In the genomic region with DNA sequence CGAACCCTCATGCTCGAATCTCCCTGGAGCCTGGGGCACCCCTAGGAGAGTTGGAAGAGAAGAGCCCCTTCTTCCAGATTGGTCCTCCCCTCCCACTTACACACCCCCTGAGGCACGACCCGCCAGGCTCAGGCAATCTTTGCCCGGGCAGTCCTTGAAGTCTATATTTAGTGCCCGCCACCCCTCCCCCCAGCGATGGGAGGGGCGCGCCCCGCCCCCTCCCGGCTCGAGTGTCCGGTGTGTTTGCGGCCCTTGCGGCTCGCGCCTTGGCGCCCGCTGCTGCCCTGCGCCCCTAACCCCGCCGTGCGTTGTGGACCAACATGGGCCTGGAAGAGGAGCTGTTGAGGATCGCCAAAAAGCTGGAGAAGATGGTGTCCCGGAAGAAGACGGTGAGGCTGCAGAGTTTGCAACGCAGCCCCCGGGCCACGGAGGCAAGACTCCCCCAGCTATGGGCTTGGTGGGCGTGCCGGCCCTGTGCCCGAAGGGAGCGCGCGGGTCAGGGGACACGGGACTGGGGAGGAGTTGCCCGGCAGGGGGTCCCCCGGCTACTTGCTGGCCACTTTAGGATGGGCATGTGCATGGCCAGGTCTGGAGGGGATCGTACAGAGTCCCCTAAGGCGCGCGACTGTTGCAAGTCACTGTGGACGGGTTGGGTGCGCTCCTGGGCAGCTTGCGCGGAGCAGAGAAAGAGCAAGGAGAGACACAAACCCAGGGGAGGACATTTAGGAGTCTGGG, we compare ENCODE assay signal across 8 mouse cellular contexts. TPM values are rescaled to one million over a fixed set of nuclear protein-coding genes. Genes with fewer than 3 reads are reported as not detected.
DNase-seq lines count a peak whose midpoint lies in the region; ATAC-seq and TF ChIP-seq lines count a peak whose summit lies in the region.

TSS of gene Tcea3 (plus strand) at position 1 of the 735 bp plus-strand sequence.

- H3K36me3 ChIP-seq in ES-Bruce4 (ENCODE audit: control insufficient read depth, insufficient read depth, low read length, poor library complexity, severe bottlenecking), result no peaks in the 10 kb centered on the region
- no peaks in the 10 kb centered on the region for H3K36me3 ChIP-seq in hindbrain, postnatal 0 days (ENCODE audit: insufficient read depth, low read length)
- no peaks in the 10 kb centered on the region for H3K36me3 ChIP-seq in liver, embryonic 13.5 days
- H3K36me3 ChIP-seq in neural tube, embryonic 13.5 days, result no peaks in the 10 kb centered on the region

- no peak for TF ChIP-seq CTCF in ES-Bruce4 (IDR thresholded peaks at IDR 0.05; ENCODE audit: low read depth, low read length)
- TF ChIP-seq CTCF in hindbrain, postnatal 0 days (IDR thresholded peaks at IDR 0.05; ENCODE audit: low read depth), result no peak

- peak within 1 kb of the TSS; percentile 83 for H3K27ac ChIP-seq in ES-Bruce4 (ENCODE audit: insufficient read depth, low read length)
- H3K27ac ChIP-seq in hindbrain, postnatal 0 days, result no peak within 1 kb of the TSS
- no peak within 1 kb of the TSS; the same call in 1 of the 2 replicates for H3K27ac ChIP-seq in liver, embryonic 13.5 days
- no peak within 1 kb of the TSS for H3K27ac ChIP-seq in neural tube, embryonic 13.5 days (replicated peaks)

- 0 out of 2 replicates have a peak, but pooled peaks have one; percentile 22 for ATAC-seq in hindbrain, postnatal 0 days
- peak; percentile 13; the same call in 1 of the 2 replicates for ATAC-seq in liver, embryonic 13.5 days (ENCODE audit: low read depth)
- peak; percentile 49; the same call in 1 of the 2 replicates for ATAC-seq in neural tube, embryonic 13.5 days (ENCODE audit: low read depth)
- ATAC-seq in activated CD4-positive, CD25-positive, alpha-beta regulatory T cell, adult 4 months, result no peak

- H3K27me3 ChIP-seq in ES-Bruce4 (ENCODE audit: control insufficient read depth, insufficient read depth, low read length, poor library complexity, severe bottlenecking), result no peaks in the 10 kb centered on the region
- H3K27me3 ChIP-seq in hindbrain, postnatal 0 days (ENCODE audit: insufficient read depth, low read length), result peaks cover 36% of the 10 kb centered on the region
- H3K27me3 ChIP-seq in liver, embryonic 13.5 days, result peaks cover 95% of the 10 kb centered on the region
- peaks cover 72% of the 10 kb centered on the region for H3K27me3 ChIP-seq in neural tube, embryonic 13.5 days

- H3K4me1 ChIP-seq in ES-Bruce4 (ENCODE audit: control insufficient read depth, insufficient read depth, low read length), result peaks cover 6% of the 10 kb centered on the region
- H3K4me1 ChIP-seq in hindbrain, postnatal 0 days (ENCODE audit: insufficient read depth, low read length), result peaks cover 9% of the 10 kb centered on the region; the same call in 1 of the 2 replicates
- H3K4me1 ChIP-seq in liver, embryonic 13.5 days (replicated peaks), result peaks cover 30% of the 10 kb centered on the region
- peaks cover 39% of the 10 kb centered on the region for H3K4me1 ChIP-seq in neural tube, embryonic 13.5 days (replicated peaks)

- TF ChIP-seq EP300 in ES-Bruce4 (IDR thresholded peaks at IDR 0.05; ENCODE audit: insufficient read depth, low read depth, low read length), result peak; percentile 82

- peak; percentile 67 for DNase-seq in adrenal gland, postnatal 14 days
- peak; percentile 79 for DNase-seq in gastrocnemius, postnatal 10 days
- no peak for DNase-seq in hindbrain, postnatal 0 days (ENCODE audit: low spot score)
- no peak for DNase-seq in liver, embryonic 13.5 days
- no peak for DNase-seq in adipocyte (ENCODE audit: low spot score)

- under 1% methylated on average over 46 of the region's 46 CpGs for WGBS in hindbrain, postnatal 0 days
- 2% methylated on average over 46 of the region's 46 CpGs for WGBS in liver, embryonic 13.5 days (ENCODE audit: insufficient replicate concordance)
- under 1% methylated on average over 46 of the region's 46 CpGs for WGBS in neural tube, embryonic 13.5 days

- H3K4me3 ChIP-seq in ES-Bruce4 (ENCODE audit: low read depth, low read length), result peak within 1 kb of the TSS; percentile 81
- peak within 1 kb of the TSS; percentile 35 for H3K4me3 ChIP-seq in hindbrain, postnatal 0 days (ENCODE audit: low read length)
- H3K4me3 ChIP-seq in liver, embryonic 13.5 days (replicated peaks), result peak within 1 kb of the TSS; percentile 57
- H3K4me3 ChIP-seq in neural tube, embryonic 13.5 days, result peak within 1 kb of the TSS; percentile 40

- H3K9ac ChIP-seq in ES-Bruce4 (ENCODE audit: low read depth, poor library complexity, severe bottlenecking), result peak within 1 kb of the TSS; percentile 71
- peak within 1 kb of the TSS; percentile 28 for H3K9ac ChIP-seq in hindbrain, postnatal 0 days (replicated peaks; ENCODE audit: low read length)
- H3K9ac ChIP-seq in liver, embryonic 13.5 days, result peak within 1 kb of the TSS; percentile 5
- peak within 1 kb of the TSS; percentile 34 for H3K9ac ChIP-seq in neural tube, embryonic 13.5 days

- no peaks in the 10 kb centered on the region for H3K9me3 ChIP-seq in ES-Bruce4 (replicated peaks; ENCODE audit: control insufficient read depth, insufficient read depth, low read length, poor library complexity, severe bottlenecking)
- no peaks in the 10 kb centered on the region for H3K9me3 ChIP-seq in hindbrain, postnatal 0 days (ENCODE audit: low read length)
- H3K9me3 ChIP-seq in liver, embryonic 13.5 days (replicated peaks), result no peaks in the 10 kb centered on the region
- no peaks in the 10 kb centered on the region for H3K9me3 ChIP-seq in neural tube, embryonic 13.5 days

- peak within 1 kb of the TSS; percentile 54 for H3K4me2 ChIP-seq in hindbrain, postnatal 0 days (ENCODE audit: low read depth, low read length)
- H3K4me2 ChIP-seq in liver, embryonic 13.5 days, result peak within 1 kb of the TSS; percentile 61
- peak within 1 kb of the TSS; percentile 71 for H3K4me2 ChIP-seq in neural tube, embryonic 13.5 days

- no peak for TF ChIP-seq POLR2A in ES-Bruce4 (IDR thresholded peaks at IDR 0.05; ENCODE audit: insufficient read depth, low read length)

RNA-seq across cellular contexts. Expression of gene Tcea3, which starts in this region (rescaled TPM):
- polyA plus RNA-seq in ES-Bruce4 (2011; ENCODE audit: insufficient read depth, insufficient read length, low read depth, missing spikeins), result 57.1 and 57.8 TPM in 2 replicates
- total RNA-seq in adrenal gland, postnatal 14 days (2021), result 3.3 and 6.3 TPM in 2 replicates
- 100 to 1,000 TPM; 199 to 247 TPM for total RNA-seq in gastrocnemius, postnatal 10 days (2021)
- total RNA-seq in hindbrain, postnatal 0 days (2014; rRNA removed), result 2.2 TPM in 1 of 2 replicates, not detected in the other
- polyA plus RNA-seq in hindbrain, postnatal 0 days (2015; fragmentation: Nextera tagmentation; extraction: Ambion mirVana), result 2.7 and 3.3 TPM in 2 replicates
- polyA plus RNA-seq in liver, embryonic 13.5 days (2015; fragmentation: Nextera tagmentation; extraction: Ambion mirVana), result 12.9 and 13.6 TPM in 2 replicates
- polyA plus RNA-seq in neural tube, embryonic 13.5 days (2015; fragmentation: Nextera tagmentation; extraction: Ambion mirVana), result 1.9 and 2.6 TPM in 2 replicates
- polyA plus RNA-seq in activated CD4-positive, CD25-positive, alpha-beta regulatory T cell, adult 4 months (2017; shearing (Covaris generic)), result under 1 TPM in 1 of 2 experiments, not detected in 1; 0.58 TPM

Comparison
In these comparisons a context has a peak if more than half of its experiments do, and no peak if none do; other contexts are left out.
1. RNA of gene Tcea3 (total RNA-seq): 199 to 247 TPM in gastrocnemius, postnatal 10 days; 3.3 to 6.3 TPM in adrenal gland, postnatal 14 days and 2.2 TPM in hindbrain, postnatal 0 days; every median in the first group is over 10 times any median in the second.
2. H3K9ac ChIP-seq: peak in every context shown above with its lines; median percentile 71 in ES-Bruce4; 34 in neural tube, embryonic 13.5 days; 28 in hindbrain, postnatal 0 days; 5 in liver, embryonic 13.5 days.
3. DNase-seq: peak in adrenal gland, postnatal 14 days (single experiment) and gastrocnemius, postnatal 10 days (single experiment); none in hindbrain, postnatal 0 days (single experiment), liver, embryonic 13.5 days (single experiment) and adipocyte (single experiment).
4. Peak in every context shown above with its lines, with median percentiles within 50 percentile points of each other: H3K4me3 ChIP-seq and H3K4me2 ChIP-seq.